9 mouse cellular contexts compared by ENCODE assay signal in the genomic region with DNA sequence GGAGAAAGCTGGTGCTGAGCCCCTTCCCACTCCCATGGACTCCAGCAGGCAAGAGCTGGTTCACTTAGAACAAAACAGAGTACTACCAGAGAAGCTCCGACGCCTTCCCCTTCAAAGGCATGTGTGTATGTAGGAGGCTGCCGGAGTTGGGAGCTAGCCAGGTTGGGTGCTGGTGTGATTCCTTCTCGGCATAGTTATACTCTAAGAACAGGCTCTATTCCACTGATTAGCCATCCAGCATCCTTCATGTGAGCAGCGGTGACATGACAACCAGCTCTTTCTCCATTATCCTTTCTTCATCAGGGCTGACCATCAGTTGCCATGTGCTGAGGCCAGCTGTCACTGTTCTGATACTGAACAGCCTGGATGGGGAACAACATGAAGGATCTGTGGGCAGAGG. TPM values are rescaled to one million over a fixed set of nuclear protein-coding genes. Genes with fewer than 3 reads are reported as not detected.
DNase-seq lines count a peak whose midpoint lies in the region; ATAC-seq and TF ChIP-seq lines count a peak whose summit lies in the region.
"Had no signal": no experiment of that assay in that cellular context is flagged by ENCODE, and none has a peak within 500 bp of the region (broad histone marks: within the 10 kb centered on the region; RNA-seq: fewer than 3 reads in every experiment).

No protein-coding gene starts in this region.

- DNase-seq in left cerebral cortex, adult 2 months (ENCODE audit: extremely low spot score in 1 of 2, low spot score in 2 of 2) = peak; percentile 57 to 75
- no peak for DNase-seq in left cerebral cortex, adult 11 months (ENCODE audit: low spot score)
- DNase-seq in layer of hippocampus, postnatal 10 days (ENCODE audit: low spot score in 2 of 2) = peak; percentile 54 to 60
- peak; percentile 55 for DNase-seq in right cerebral cortex, postnatal 4 days
- no peak for DNase-seq in urinary bladder, adult 18-20 months (ENCODE audit: low spot score in 2 of 2)
- DNase-seq in kidney, postnatal 10 days = no peak

- no peak for TF ChIP-seq CTCF in left cerebral cortex, adult 2 months (IDR thresholded peaks at IDR 0.05)

- intact Hi-C loops in left cerebral cortex, adult 2 months (cut with DNase I) = loop anchor here (2.0 kb wide), 1 partner anchor 23 kb away; a partner anchor contains a TSS

- no peak overlapping the region for H3K27ac ChIP-seq in left cerebral cortex, adult 2 months

- no peak overlapping the region for H3K4me3 ChIP-seq in left cerebral cortex, adult 2 months
- H3K4me3 ChIP-seq: liver, embryonic 12.5 days had no signal

- peak; percentile 88 for ATAC-seq in frontal cortex, adult (ENCODE audit: low TSS enrichment)

RNA-seq across cellular contexts. Expression of a gene that starts 23.6 kb away (rescaled TPM):
- total RNA-seq in left cerebral cortex, adult 2 months (2021) = 10 to 100 TPM; 10.2 to 12.2 TPM
- 10 to 100 TPM; 20.9 to 23.3 TPM for total RNA-seq in layer of hippocampus, postnatal 10 days (2021)

RNA-seq across cellular contexts. Expression of a gene that starts 58.8 kb away (rescaled TPM):
- total RNA-seq in left cerebral cortex, adult 2 months (2021) = 100 to 1,000 TPM; 159 to 167 TPM
- 10 to 100 TPM; 57.8 to 65.0 TPM for total RNA-seq in layer of hippocampus, postnatal 10 days (2021)
- total RNA-seq: common myeloid progenitor, adult 5-6 weeks had no signal

RNA-seq across cellular contexts. Expression of a gene that starts 59.1 kb away (rescaled TPM):
- total RNA-seq in left cerebral cortex, adult 2 months (2021) = 1 to 10 TPM; 8.1 to 8.2 TPM
- 1 to 10 TPM; 4.3 TPM for total RNA-seq in layer of hippocampus, postnatal 10 days (2021)

Comparison
In these comparisons a context has a peak if more than half of its experiments do, and no peak if none do; other contexts are left out.
1. DNase-seq: peak in left cerebral cortex, adult 2 months (2 of 2), layer of hippocampus, postnatal 10 days (2 of 2) and right cerebral cortex, postnatal 4 days (single experiment); none in left cerebral cortex, adult 11 months (single experiment), urinary bladder, adult 18-20 months (0 of 2) and kidney, postnatal 10 days (single experiment).